Mouse (Mus musculus) lung, postnatal 25 days (tissue): ENCODE data around the gene Pqlc2.

ENCODE experiments used
- DNase-seq: peaks from one replicate; pipeline ENCODE4 v3.0.0; 2022; ENCODE audit warnings: low spot score

Gene Pqlc2

DNA sequence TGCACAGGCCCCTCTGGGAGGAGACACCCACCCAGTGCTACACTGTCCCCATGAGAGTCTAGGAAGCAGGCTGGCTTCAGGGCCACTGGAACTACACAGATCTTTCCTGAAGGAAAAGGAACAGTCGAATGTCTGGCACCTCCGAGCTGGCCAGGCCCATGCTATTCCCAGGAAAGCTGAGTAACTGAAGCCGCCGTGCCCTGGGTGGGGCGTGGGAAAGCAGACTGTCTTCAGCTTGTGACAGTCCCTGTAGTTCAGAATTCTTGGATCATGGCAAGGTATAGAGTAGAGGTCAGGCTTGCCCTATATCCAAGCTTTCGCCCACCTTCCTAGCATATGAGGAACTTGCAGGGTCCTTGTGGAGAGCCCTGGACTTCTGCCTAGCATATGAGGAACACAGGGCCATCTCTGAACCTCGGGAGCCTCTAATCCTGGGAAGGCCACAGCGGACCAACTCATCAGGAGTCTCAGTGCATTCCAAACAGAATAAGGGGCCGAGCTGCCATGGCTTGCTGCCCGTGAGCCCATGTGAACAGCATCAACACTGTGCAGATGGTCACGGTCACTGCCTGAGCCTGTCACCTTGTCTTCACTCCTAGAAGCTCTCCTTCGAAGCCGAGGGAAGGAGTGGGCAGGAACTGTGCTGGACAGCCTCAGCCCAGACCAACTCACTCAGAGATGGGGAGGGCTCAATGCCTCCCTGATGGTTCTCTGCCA lies 44.6 kb downstream of the Pqlc2 start:
- DNase-seq: no peak

DNA sequence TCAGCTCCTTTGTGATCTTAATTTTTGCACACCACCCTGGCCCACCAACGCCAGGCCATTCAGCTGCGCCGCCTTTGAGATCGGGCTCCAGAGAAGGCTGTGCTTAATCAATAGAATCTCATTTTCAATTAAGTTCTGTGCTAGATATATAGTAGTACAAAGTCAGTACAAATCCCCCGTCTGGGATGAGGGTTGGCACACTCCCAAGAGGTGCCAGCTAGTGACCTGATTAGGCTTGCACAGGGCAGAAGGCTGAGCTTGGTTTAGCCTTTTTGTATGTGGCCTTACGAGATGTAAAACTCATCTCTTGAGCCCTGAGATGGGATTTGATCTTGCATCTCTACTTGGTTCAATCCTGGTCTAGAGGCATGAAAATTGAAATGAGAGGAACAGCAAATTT lies 47.5 kb downstream of the Pqlc2 start:
- no peak for DNase-seq

DNA sequence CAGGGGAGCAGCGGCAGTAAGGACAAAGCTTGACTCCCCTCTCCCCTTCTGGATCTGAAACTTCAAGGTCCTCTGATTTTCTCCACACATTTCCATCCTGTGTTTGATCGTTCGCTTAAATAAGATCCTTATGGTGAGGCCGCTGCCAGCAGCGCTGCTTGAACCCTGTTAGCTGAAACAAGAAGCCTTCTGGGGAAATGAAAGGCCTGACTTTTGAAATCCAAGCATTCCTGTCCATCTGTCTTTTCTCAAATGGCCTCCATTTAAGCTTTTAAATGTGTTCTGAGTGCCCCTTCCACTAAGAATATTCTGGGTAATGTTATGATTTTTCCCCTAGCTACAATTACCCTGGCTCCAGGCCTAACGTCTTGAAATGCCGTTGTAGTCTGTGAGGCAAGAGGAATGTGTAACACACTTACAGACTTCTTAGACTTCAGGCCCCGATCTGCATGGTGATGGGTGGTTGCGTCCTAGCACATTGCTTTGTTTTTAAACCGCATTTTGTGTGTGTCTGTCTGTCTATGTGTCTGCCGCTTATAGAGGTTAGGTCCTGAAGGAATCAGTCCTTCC lies 51.1 kb downstream of the Pqlc2 start:
- no peak for DNase-seq

DNA sequence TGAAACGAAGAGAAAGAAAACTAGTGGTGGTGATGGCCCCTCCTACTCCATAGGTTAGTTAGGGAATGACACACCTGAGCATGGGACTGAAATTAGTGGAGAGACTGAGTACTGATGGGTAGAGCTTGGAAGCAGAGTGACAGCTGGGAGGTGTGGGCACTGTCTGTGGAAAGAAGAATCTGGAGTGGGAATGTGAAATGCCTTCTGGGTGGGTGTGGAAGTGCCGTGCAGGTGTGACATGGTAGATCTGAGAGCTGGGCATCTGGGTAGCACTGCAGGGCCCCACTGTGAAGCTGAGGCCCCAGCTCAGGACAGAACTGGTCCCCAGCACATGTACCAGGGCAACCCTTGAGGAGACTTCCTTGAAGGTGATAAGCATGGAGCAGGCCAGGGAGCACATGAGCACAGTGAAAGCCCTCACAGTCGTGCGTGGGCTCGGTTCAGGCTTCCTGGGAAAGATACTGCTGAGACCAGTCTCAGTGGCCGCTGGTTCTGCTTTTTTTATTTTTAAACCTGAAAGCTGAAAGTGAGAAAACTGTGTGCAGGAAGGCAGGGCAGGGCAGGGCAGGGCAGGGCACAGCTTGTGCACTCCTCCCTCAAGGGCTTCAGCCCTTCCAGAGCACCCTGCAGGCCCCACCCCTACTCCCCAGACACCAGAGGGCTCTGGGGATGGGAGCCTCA lies 51.7 kb downstream of the Pqlc2 start:
- DNase-seq: peak; percentile 51

DNA sequence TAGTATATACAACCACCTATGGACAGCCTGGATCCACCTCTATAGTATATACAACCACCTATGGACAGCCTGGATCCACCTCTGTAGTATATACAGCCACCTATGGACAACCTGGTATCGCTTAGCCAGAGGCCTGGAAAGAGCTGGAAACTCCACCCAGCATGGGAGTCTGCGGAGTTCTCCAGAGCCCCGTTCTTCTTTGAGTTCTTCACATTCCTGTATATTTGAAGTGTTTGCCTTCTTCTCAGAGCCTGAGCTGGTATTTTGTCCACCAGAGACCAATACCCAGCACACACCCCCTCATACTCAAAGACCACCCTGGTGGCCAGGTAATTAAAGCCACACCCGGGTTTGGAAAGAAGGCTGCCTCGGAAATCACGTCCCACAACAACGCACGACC lies 53.8 kb downstream of the Pqlc2 start:
- DNase-seq: peak; percentile 68

DNA sequence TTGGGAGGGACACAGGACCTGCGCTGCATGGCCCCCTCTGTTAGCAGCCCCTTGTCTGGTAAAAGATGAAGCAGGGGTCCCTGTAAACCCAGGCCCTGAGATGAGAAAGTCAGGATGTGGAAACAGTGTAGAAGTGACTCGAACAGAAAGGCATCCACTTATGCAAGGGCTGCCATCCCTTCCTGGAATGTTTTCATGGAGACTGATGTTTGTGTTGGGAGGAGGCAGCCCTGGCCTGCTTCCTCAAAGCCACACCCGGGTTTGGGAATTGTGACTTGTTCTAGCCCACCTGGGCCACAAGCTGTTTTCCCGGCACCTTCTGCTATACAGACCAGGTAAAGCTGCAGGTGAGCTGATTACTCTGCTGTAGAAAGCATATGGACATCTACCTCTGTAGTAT lies 54.4 kb downstream of the Pqlc2 start:
- DNase-seq: peak; percentile 72

DNA sequence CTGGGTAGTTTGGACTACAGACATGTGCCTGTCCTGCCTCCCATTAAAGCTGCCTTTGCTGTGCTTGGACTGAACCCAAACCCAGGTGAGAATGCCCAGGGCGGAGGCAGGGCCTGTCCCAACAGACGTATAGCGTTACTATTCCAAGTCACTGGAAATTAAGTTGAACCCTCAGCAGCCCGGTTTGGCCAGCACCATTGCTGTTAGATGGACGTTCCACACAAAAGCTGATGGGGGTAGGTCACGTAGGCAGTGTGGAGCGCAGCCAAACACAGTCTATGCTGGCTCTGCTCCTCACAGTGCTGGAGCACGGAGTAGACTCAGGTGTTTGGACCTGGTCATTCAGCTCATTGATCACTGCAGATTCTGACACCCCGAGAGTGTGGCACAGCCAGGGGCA lies 57.3 kb downstream of the Pqlc2 start:
- DNase-seq: no peak

DNA sequence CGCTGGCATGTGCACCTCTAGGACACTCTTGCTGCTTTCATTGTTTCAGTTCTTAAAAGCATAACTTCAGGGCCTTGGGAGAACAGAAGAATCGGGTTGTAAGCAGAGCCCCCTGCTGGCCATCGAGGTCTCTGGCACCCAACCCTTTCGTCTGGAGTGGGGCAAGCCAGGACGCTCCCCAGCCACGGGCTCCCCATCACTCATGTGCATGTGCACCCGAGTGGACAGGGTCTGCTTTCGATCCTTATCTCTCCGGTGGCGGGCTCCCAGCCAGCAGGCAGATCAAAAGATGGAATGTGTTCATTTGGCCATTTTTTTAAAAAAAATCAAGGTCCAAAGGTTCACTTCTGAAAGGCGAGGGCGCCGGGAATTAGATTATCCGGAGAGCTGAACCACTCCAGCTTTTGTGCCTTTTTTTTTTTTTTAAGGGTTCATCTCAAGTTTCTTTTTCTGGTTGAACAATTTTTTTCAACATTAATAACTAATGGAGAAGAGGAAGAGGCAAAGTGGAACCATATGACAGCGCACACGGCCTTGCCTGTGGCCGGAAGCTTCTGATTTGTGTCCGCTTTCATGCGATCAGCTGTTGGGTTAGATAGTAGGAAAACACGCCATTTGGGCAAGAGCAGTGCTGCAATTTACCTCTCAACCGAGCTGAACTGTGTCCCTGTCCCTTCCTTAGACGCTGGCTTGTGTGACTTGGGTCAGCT lies 58.3 kb downstream of the Pqlc2 start:
- peak; percentile 88 for DNase-seq

DNA sequence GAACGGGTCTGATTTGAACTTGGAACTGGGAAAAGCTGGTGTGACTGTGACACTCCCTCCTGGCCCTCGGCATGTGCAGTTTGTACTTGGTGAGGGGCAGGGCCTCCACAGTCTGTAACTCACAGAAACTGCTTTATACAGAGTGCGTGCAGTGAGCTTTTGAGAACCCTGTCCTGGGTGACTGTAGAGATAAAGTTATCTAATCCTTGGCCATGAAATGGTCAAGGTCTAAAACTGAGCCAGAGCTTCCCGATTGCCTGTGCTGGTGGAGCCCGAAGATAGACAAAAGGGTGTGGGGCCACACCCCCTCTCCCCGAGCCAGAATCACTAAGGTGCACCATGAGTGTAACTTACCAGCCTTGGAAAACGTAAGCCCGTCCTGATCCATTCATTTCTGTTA lies 59.6 kb downstream of the Pqlc2 start:
- no peak for DNase-seq

DNA sequence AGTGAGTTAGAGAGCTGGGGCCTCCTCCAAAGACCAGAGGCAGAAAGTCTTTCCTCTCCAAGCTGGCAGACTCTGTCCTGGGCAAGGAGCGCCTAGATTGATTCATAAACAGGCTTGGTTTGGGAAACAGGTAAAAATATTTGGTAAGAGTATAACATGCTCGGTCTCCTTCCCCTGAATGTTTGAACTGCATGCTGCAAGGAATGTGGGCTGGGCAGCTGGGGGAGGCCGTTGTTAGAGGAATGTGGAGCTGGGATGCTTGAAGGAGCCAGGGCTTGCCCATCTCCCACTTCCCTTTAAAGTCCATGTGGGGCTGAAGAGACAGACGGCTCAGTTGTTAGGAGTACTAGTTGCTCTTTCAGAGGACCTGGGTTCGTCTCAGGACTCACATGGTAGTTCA lies 60.5 kb downstream of the Pqlc2 start:
- peak; percentile 62 for DNase-seq

DNA sequence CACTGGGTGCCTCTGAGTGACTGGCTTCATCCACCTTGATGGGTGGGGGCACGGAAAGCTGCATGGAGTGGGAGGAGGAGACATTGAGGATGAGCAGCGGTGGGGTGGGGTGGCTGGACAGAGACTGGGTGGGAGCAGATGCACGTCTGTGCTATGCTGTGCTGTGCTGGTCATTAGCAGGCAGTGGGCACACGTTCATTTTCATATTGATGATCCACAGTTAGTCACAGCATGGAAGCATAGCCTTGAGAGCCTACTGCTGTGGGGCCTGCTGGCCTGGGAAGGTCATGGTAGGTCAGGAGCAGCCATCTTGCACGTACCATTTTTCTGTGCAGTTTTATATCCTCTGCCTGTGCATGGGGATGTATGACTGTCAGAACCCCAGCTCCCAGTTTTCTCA lies 61.8 kb downstream of the Pqlc2 start:
- no peak for DNase-seq

DNA sequence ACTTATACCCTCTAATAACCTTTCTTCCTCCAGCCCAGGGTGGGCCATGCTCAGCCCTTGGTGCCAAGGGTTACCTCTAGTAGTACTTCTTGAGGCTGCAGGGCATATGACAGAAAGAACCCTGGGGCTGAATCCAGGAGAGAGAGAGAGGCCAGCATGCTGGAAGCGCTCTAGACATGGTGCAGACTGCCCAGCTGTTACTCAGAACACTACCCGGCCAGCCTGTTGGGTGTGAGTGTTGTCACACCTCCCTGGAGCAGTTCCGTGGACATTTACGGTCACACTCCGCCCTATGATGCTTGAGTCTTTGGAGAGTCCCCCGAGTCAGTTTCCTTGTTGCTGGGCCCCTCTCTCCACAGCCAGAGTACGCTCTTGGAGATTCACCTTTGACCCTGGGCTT lies 62.5 kb downstream of the Pqlc2 start:
- no peak for DNase-seq

DNA sequence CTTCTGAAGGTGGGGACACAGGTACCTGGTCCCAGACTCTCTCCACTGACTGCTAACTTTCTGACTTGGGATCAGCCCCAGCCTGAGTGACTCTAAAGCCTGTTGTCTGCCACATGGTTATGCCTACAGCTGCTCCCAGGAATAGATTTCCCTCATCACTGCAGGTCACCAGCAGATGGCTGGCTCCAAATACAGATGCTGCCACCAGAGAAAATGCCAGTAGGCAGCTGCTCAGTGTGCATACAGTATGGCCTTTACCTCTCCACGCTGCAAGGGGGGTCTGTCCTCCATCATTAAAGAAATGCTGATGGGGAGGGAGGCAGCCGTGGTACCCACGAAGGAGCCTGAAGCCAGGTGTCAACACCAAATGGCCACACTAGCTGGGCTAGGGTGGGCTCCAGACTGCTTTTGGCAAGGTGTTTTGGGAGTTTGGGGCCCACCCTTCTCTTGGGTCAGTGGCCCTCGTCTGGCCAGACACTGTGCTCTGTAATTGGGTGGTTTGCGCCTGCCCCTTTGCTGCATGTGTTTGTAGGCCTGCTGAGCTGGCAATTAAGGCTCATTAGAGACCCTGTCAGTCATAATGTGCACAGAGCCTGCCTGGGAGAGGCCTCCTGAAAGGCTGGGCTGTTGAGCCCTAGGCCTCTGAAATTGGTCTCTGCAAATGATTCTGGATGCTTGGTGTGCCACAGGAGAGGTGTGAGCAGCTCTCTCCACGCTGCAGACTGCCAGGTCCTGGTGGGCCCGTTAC lies 64.2 kb downstream of the Pqlc2 start:
- no peak for DNase-seq

DNA sequence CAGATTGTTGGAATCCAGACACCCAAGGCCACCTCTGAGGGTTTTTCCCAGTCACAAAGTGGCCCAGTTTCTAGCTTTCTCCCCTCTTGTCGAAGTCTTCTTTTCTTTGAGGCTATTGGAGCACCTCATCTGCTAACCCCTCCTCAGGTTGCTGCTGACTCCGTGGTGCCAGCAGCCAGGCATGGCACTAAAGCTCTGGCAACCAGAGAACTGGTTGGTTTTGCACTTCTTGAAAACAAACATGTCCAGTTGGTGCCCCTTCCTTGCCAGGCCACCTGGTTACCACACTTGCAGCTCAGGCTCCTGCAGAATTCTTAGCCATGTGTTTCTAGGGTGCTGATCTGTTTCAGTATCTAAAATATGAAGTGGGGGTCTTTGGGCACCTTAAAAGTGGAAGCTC lies 65.0 kb downstream of the Pqlc2 start:
- no peak for DNase-seq

DNA sequence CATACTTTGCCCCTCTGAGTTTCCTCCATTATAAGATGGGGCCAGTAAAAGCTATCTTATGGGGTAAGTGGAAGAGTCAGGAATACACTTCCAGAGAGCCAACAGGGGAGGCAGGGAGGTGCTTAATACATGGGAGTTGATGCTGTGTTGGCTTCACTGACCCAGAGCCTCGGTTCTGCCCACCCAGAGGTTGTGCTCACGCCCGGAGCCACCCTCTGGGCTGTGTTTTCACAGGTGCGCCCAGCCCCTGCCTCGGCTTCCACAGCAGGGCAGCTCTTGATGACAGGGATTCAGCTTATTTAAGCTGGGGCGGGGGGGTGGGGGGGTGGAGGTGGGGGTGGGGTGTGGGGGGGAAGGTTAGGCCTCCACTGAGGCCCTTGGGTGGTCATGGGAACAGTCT lies 65.7 kb downstream of the Pqlc2 start:
- no peak for DNase-seq

DNA sequence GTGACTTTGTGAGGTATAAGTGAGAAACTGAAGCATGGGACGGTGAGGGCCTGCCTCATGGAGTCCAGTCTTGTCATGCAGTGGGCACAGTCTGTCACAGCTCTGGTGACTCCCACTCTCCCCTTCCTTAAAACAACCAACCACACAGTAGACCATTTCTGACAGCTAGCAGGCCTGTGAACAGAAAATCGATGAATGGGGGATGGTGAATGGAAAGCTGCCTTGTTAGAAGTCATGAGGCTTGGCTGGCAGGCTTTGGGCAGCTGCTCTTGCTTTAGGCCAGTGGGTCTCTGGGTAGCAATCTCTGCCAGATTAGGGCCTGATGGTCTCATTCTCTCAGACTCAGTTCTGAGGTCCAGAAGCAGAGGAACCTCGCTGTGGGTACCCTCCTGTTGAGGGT lies 66.3 kb downstream of the Pqlc2 start:
- DNase-seq: no peak
